Mouse (Mus musculus): ENCODE data around the gene Znrf2.

Znrf2 gene

GRCm38 (mm10) chr6:54914977-54915376 lies 98.3 kb downstream of the Znrf2 start:
- no peak for DNase-seq (ENCODE audit: low spot score)

- DNase-seq (ENCODE audit: low spot score): no peak
Observed at GRCm38 (mm10) chr6:54916163-54916562, 99.4 kb downstream of the Znrf2 start.

- DNase-seq (ENCODE audit: low spot score): no peak
Observed at GRCm38 (mm10) chr6:54916941-54917340, 100.2 kb downstream of the Znrf2 start.

GRCm38 (mm10) chr6:54917523-54917922 lies 100.8 kb downstream of the Znrf2 start:
- peak; percentile 24 for DNase-seq (ENCODE audit: low spot score)

- no peak for DNase-seq (ENCODE audit: low spot score)
Observed at GRCm38 (mm10) chr6:54918521-54918920, 101.8 kb downstream of the Znrf2 start.

GRCm38 (mm10) chr6:54924538-54924937 lies 107.8 kb downstream of the Znrf2 start:
- no peak for DNase-seq (ENCODE audit: low spot score)

- no peak for DNase-seq (ENCODE audit: low spot score)
Observed at GRCm38 (mm10) chr6:54925736-54926440, 109.2 kb downstream of the Znrf2 start.

GRCm38 (mm10) chr6:54926899-54927298 lies 110.2 kb downstream of the Znrf2 start:
- DNase-seq (ENCODE audit: low spot score): no peak

GRCm38 (mm10) chr6:54927946-54928345 lies 111.2 kb downstream of the Znrf2 start:
- no peak for DNase-seq (ENCODE audit: low spot score)

- no peak for DNase-seq (ENCODE audit: low spot score)
Observed at GRCm38 (mm10) chr6:54931641-54932040, 114.9 kb downstream of the Znrf2 start.

GRCm38 (mm10) chr6:54932526-54932925 lies 115.8 kb downstream of the Znrf2 start:
- no peak for DNase-seq (ENCODE audit: low spot score)

GRCm38 (mm10) chr6:54933216-54933615 lies 116.5 kb downstream of the Znrf2 start:
- no peak for DNase-seq (ENCODE audit: low spot score)

- no peak for DNase-seq (ENCODE audit: low spot score)
Observed at GRCm38 (mm10) chr6:54933866-54934265, 117.2 kb downstream of the Znrf2 start.

- no peak for DNase-seq (ENCODE audit: low spot score)
Observed at GRCm38 (mm10) chr6:54934313-54934712, 117.6 kb downstream of the Znrf2 start.

GRCm38 (mm10) chr6:54934930-54935329 lies 118.2 kb downstream of the Znrf2 start:
- DNase-seq (ENCODE audit: low spot score): no peak

GRCm38 (mm10) chr6:54936496-54936895 lies 119.8 kb downstream of the Znrf2 start:
- no peak for DNase-seq (ENCODE audit: low spot score)

- no peak for DNase-seq (ENCODE audit: low spot score)
Observed at GRCm38 (mm10) chr6:54939631-54940030, 122.9 kb downstream of the Znrf2 start.

GRCm38 (mm10) chr6:54940126-54940525 lies 123.4 kb downstream of the Znrf2 start:
- DNase-seq (ENCODE audit: low spot score): no peak

GRCm38 (mm10) chr6:54941149-54941548 lies 124.4 kb downstream of the Znrf2 start:
- no peak for DNase-seq (ENCODE audit: low spot score)

Data from MN1 (cell line).